Mouse (Mus musculus) intestine, embryonic 14.5 days (tissue): ENCODE data around the gene Gm527. TPM values are rescaled to one million over a fixed set of nuclear protein-coding genes. Genes with fewer than 3 reads are reported as not detected.

Experiments
- ATAC-seq: fragments of 200-750 bp; cut with Nextera tagmentation; replicated peaks from 2 replicates; pipeline ENCODE4 v1.8.0; 2017; ENCODE audit warnings: low read depth, moderate number of reproducible peaks, moderate TSS enrichment, moderate library complexity; ENCODE audit not compliant: low FRiP score, low TSS enrichment
- DNase-seq: peaks from one replicate; pipeline ENCODE4 v3.0.0-alpha.2; 2018; ENCODE audit warnings: low spot score
- H3K27ac ChIP-seq: fragments of 300-500 bp; sonication (generic); 2 replicates; pipeline ENCODE4 v1.5.1; 2014; ENCODE audit warnings: low read depth, mild to moderate bottlenecking, control low read depth
- H3K27me3 ChIP-seq: fragments of 300-500 bp; sonication (generic); replicated peaks from 2 replicates; pipeline ENCODE4 v1.6.1; 2014; ENCODE audit warnings: low read length, control low read depth; ENCODE audit not compliant: control insufficient read depth, insufficient read depth
- H3K36me3 ChIP-seq: fragments of 300-500 bp; sonication (generic); 2 replicates; pipeline ENCODE4 v1.6.1; 2014; ENCODE audit warnings: low read length, control low read depth; ENCODE audit not compliant: control insufficient read depth, insufficient read depth
- H3K4me1 ChIP-seq: fragments of 300-500 bp; sonication (generic); replicated peaks from 2 replicates; pipeline ENCODE4 v1.6.1; 2014; ENCODE audit warnings: low read length, control low read depth, mixed read lengths; ENCODE audit not compliant: control insufficient read depth, insufficient read depth
- H3K4me2 ChIP-seq: fragments of 300-500 bp; sonication (generic); 2 replicates; pipeline ENCODE4 v1.6.1; 2014; ENCODE audit warnings: low read length
- H3K4me3 ChIP-seq: fragments of 300-500 bp; sonication (generic); 2 replicates; pipeline ENCODE4 v1.5.1; 2014; ENCODE audit warnings: low read depth, low read length, control low read depth, mixed read lengths
- H3K9ac ChIP-seq: fragments of 300-500 bp; sonication (generic); 2 replicates; pipeline ENCODE4 v1.6.1; 2014; ENCODE audit warnings: mild to moderate bottlenecking, low read length
- H3K9me3 ChIP-seq: fragments of 300-500 bp; sonication (generic); 2 replicates; pipeline ENCODE4 v1.6.1; 2016; ENCODE audit warnings: low read length, control low read depth; ENCODE audit not compliant: control insufficient read depth
- WGBS: fragments of 180-500 bp; shearing (Covaris S2); extraction: QIAGEN DNeasy Blood & Tissue Kit; methylation state at CpG from one replicate; pipeline ENCODE4 v1.1.7; 2014; 5-methylcytosine and 5-hydroxymethylcytosine counted together
- polyA plus RNA-seq: library from polyadenylated mRNA; unstranded; fragments of >200 nt; fragmentation: Nextera tagmentation; extraction: Ambion mirVana; gene quantifications from 2 replicates; pipeline ENCODE4 v1.2.1, GENCODE M21; 2014

Gene Gm527
- polyA plus RNA-seq = 5.4 and 6.1 TPM in 2 replicates

GRCm38 (mm10) chr12:64917578-64918471 is at the start of gene Gm527:
Gm527 (plus strand) TSS chr12:64917906.
- H3K9me3 ChIP-seq = no peaks in the 10 kb centered on the region
- WGBS = 2% methylated on average over 87 of the region's 93 CpGs
- peak within 1 kb of the TSS; percentile 78 for H3K4me3 ChIP-seq
- H3K9ac ChIP-seq = peak within 1 kb of the TSS; percentile 69
- H3K4me1 ChIP-seq = no peaks in the 10 kb centered on the region
- ATAC-seq (peak; percentile 100), DNase-seq (peak; percentile 96)
- H3K27me3 ChIP-seq = no peaks in the 10 kb centered on the region
- H3K27ac ChIP-seq = no peak within 1 kb of the TSS
- H3K36me3 ChIP-seq = peaks cover 20% of the 10 kb centered on the region
- peak within 1 kb of the TSS; percentile 60 for H3K4me2 ChIP-seq

GRCm38 (mm10) chr12:64871103-64871502 is 46.6 kb upstream of the Gm527 start:
- 67% methylated on average over 4 of the region's 4 CpGs for WGBS
- no peak overlapping the region for H3K27ac ChIP-seq
- H3K36me3 ChIP-seq = no peaks in the 10 kb centered on the region
- H3K4me2 ChIP-seq = no peak overlapping the region
- DNase-seq (no peak), ATAC-seq (no peak)
- no peaks in the 10 kb centered on the region for H3K27me3 ChIP-seq
- no peak overlapping the region for H3K9ac ChIP-seq
- no peak overlapping the region for H3K4me3 ChIP-seq
- no peaks in the 10 kb centered on the region for H3K9me3 ChIP-seq
- H3K4me1 ChIP-seq = no peaks in the 10 kb centered on the region

DNA sequence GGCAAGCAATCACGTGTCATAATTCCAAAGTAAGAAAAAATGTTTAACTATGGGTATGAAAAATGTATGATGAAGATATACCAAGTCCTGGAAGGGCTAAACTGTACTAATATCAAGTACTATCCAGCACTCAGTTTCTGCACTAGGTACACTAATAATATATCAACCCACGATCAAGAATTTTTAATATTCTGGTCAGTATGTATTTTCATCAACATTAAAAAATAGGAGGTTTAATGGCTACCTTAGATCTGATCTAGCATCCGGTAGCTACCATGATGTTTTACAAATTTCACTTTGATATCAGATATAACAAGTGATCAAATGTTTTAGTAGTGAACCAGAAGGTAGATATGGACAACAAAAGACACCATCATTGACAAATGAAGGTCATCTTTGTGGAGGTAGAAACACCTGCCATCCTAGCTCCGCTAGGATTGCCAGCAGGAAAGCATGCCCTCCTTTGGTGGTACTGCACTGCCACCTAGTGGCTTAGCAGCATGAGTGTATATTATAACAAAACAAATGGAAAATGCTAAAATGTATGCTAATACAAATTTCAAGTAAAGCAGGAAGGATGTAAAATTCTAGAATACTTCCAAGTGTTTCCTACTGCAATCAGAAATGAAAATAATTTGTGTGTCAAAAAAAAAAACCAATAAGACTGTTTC is 20.5 kb upstream of the Gm527 start:
- H3K9ac ChIP-seq = no peak overlapping the region
- H3K9me3 ChIP-seq = no peaks in the 10 kb centered on the region
- H3K27ac ChIP-seq = no peak overlapping the region
- H3K4me2 ChIP-seq = no peak overlapping the region
- H3K4me1 ChIP-seq = peaks cover 9% of the 10 kb centered on the region
- H3K27me3 ChIP-seq = no peaks in the 10 kb centered on the region
- H3K4me3 ChIP-seq = no peak overlapping the region
- ATAC-seq = no peak
- no peaks in the 10 kb centered on the region for H3K36me3 ChIP-seq
- peak; percentile 78 for DNase-seq
- WGBS = 45% methylated on average over 4 of the region's 4 CpGs

DNA sequence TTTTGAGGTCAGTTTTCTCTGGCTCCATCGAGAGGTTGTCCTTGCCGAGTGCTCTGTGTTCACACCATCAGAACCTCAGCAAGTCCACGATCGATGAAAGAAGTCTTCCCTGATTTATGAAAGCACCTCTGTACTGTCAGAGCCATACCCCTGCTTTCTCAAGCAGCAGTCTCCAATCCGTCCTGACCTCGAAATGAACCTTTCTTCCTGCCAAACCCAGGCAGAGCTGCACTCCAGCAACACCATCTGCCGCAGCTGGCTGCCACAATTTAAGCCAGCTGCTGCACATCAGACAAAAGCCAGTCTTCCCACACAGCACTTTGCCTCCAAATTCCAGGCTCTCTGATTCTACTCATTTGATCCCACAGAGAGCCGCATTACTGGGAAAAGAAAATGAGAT is 15.2 kb upstream of the Gm527 start:
- Histone ChIP-seq H3K27ac (peak overlapping the region; percentile 88), H3K9me3 (no peaks in the 10 kb centered on the region), H3K27me3 (no peaks in the 10 kb centered on the region), H3K36me3 (no peaks in the 10 kb centered on the region), H3K4me3 (no peak overlapping the region), H3K4me2 (peak overlapping the region; percentile 28), H3K4me1 (peaks cover 22% of the 10 kb centered on the region), H3K9ac (no peak overlapping the region)
- ATAC-seq (peak; percentile 88), DNase-seq (peak; percentile 80)
- 15% methylated on average over 8 of the region's 8 CpGs for WGBS

GRCm38 (mm10) chr12:64903186-64903585 is 14.5 kb upstream of the Gm527 start:
- Histone ChIP-seq H3K4me3 (no peak overlapping the region), H3K4me2 (peak overlapping the region; percentile 28; the same call in 1 of the 2 replicates), H3K36me3 (no peaks in the 10 kb centered on the region), H3K4me1 (peaks cover 22% of the 10 kb centered on the region), H3K27ac (peak overlapping the region; percentile 88), H3K9ac (no peak overlapping the region), H3K9me3 (no peaks in the 10 kb centered on the region), H3K27me3 (no peaks in the 10 kb centered on the region)
- ATAC-seq (no peak; the same call in 1 of the 2 replicates), DNase-seq (no peak)
- 36% methylated on average over 8 of the region's 8 CpGs for WGBS

GRCm38 (mm10) chr12:64912996-64913395 is 4.7 kb upstream of the Gm527 start:
- H3K36me3 ChIP-seq = no peaks in the 10 kb centered on the region
- H3K27ac ChIP-seq = no peak overlapping the region
- no peak for DNase-seq
- no peak for ATAC-seq
- 67% methylated on average over 6 of the region's 6 CpGs for WGBS
- H3K9ac ChIP-seq = no peak overlapping the region
- no peaks in the 10 kb centered on the region for H3K9me3 ChIP-seq
- no peaks in the 10 kb centered on the region for H3K27me3 ChIP-seq
- no peaks in the 10 kb centered on the region for H3K4me1 ChIP-seq
- no peak overlapping the region for H3K4me3 ChIP-seq
- H3K4me2 ChIP-seq = no peak overlapping the region

GRCm38 (mm10) chr12:64916735-64917134 is 971 bp upstream of the Gm527 start:
- Histone ChIP-seq H3K9me3 (no peaks in the 10 kb centered on the region), H3K27me3 (no peaks in the 10 kb centered on the region), H3K9ac (no peak overlapping the region), H3K27ac (no peak overlapping the region), H3K36me3 (peaks cover 11% of the 10 kb centered on the region), H3K4me3 (no peak overlapping the region), H3K4me2 (no peak overlapping the region), H3K4me1 (no peaks in the 10 kb centered on the region)
- ATAC-seq (no peak), DNase-seq (no peak)

DNA sequence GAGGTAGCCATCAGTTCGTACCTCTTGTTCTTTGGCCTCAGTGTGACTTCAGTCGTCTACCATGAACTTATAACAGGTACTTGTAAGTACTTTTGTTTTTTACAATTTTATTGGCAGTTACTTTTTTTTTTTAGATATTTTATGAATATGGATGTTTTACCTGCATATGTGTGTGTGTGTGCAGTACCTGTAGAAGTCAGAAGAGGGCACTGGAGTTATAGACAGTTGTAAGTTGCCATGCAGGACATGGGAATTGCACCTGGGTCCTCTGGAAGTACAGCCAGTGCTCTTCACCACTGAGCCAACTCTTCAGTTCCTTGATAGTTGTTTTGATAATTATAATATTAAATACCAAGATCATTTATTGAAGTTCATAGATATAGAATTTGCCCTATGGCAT is 19.8 kb downstream of the Gm527 start:
- WGBS = 90% methylated on average over 2 of the region's 2 CpGs
- no peak overlapping the region for H3K9ac ChIP-seq
- no peaks in the 10 kb centered on the region for H3K9me3 ChIP-seq
- H3K4me3 ChIP-seq = no peak overlapping the region
- DNase-seq = no peak
- no peak for ATAC-seq
- H3K27ac ChIP-seq = no peak overlapping the region
- 0 out of 2 replicates have a peak, but pooled peaks cover 4% of the 10 kb centered on the region for H3K36me3 ChIP-seq
- no peaks in the 10 kb centered on the region for H3K27me3 ChIP-seq
- H3K4me1 ChIP-seq = no peaks in the 10 kb centered on the region
- no peak overlapping the region for H3K4me2 ChIP-seq
